In the genomic region with DNA sequence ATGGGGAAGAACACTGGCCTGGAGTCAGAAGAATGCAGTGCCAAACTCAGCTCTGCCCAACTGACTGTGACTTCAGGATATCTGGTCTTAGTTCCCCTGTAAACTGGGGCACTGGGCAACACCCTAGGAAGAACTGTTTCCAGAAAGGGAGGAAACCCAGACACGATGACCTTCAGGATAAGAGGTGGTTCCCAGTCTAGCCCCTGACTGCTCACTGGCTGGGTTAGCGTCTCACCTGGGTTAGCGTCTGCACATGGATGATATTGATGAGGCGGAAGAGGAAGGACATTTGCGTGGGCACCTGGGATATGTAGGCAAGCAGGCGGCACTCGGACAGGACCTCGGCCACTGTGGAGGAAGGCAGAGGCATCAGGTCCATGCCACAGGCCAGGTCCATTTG, we compare ENCODE assay signal across 26 mouse cellular contexts. TPM values are rescaled to one million over a fixed set of nuclear protein-coding genes. Genes with fewer than 3 reads are reported as not detected.
A peak's percentile ranks its signal among the peaks of the same experiment; 100 is the strongest.
DNase-seq lines count a peak whose midpoint lies in the region; ATAC-seq and TF ChIP-seq lines count a peak whose summit lies in the region.
"Had no signal": no experiment of that assay in that cellular context is flagged by ENCODE, and none has a peak within 500 bp of the region (broad histone marks: within the 10 kb centered on the region; RNA-seq: fewer than 3 reads in every experiment).

No protein-coding gene starts in this region.

- H3K4me2 ChIP-seq in heart, embryonic 11.5 days: no peak overlapping the region
- H3K4me2 ChIP-seq in heart, embryonic 16.5 days (ENCODE audit: low read depth, low read length): no peak overlapping the region
- H3K4me2 ChIP-seq in myocyte (ENCODE audit: low read depth): no peak overlapping the region
- H3K4me2 ChIP-seq in liver, postnatal 0 days (ENCODE audit: low read depth, low read length): no peak overlapping the region
- H3K4me2 ChIP-seq: embryonic facial prominence, embryonic 13.5 days; forebrain, embryonic 12.5 days; forebrain, embryonic 15.5 days; hindbrain, embryonic 13.5 days; intestine, embryonic 15.5 days had no signal

- no peak for TF ChIP-seq CTCF in heart, adult 2 months (IDR thresholded peaks at IDR 0.05)
- no peak for TF ChIP-seq CTCF in liver, postnatal 0 days (IDR thresholded peaks at IDR 0.05; ENCODE audit: low read depth)

- H3K79me2 ChIP-seq in heart, adult 2 months (replicated peaks; ENCODE audit: control insufficient read depth, insufficient read depth, low read length): no peaks in the 10 kb centered on the region
- H3K79me2 ChIP-seq in myocyte (ENCODE audit: control insufficient read depth, insufficient read depth): no peaks in the 10 kb centered on the region

- H3K4me3 ChIP-seq in heart, adult 2 months: no peak overlapping the region
- no peak overlapping the region for H3K4me3 ChIP-seq in heart, embryonic 11.5 days (ENCODE audit: low read depth, low read length)
- H3K4me3 ChIP-seq in heart, embryonic 16.5 days (ENCODE audit: low read length): no peak overlapping the region
- H3K4me3 ChIP-seq in myocyte: no peak overlapping the region
- no peak overlapping the region for H3K4me3 ChIP-seq in liver, postnatal 0 days (ENCODE audit: low read depth, low read length)
- H3K4me3 ChIP-seq: embryonic facial prominence, embryonic 10.5 days; embryonic facial prominence, embryonic 13.5 days; erythroblast, embryonic 14.5 days; forebrain, embryonic 12.5 days; forebrain, embryonic 15.5 days; hindbrain, embryonic 10.5 days; hindbrain, embryonic 13.5 days; intestine, embryonic 15.5 days had no signal

- WGBS in heart, adult 2 months: 81% methylated on average over 8 of the region's 8 CpGs
- WGBS in heart, embryonic 11.5 days (ENCODE audit: insufficient replicate concordance): 89% methylated on average over 8 of the region's 8 CpGs
- 94% methylated on average over 8 of the region's 8 CpGs for WGBS in heart, embryonic 16.5 days
- 97% methylated on average over 8 of the region's 8 CpGs for WGBS in liver, postnatal 0 days (ENCODE audit: insufficient replicate concordance)

- H3ac ChIP-seq in myocyte (ENCODE audit: control insufficient read depth, insufficient read length): no peak overlapping the region

- intact Hi-C loops in heart, adult 2 months (cut with DNase I): no loop called here
- intact Hi-C loops in heart, postnatal 25 days (cut with DNase I): no loop called here

- no peak overlapping the region for H3K27ac ChIP-seq in heart, adult 2 months
- no peak overlapping the region for H3K27ac ChIP-seq in heart, embryonic 11.5 days (ENCODE audit: low read depth, low read length)
- H3K27ac ChIP-seq in heart, embryonic 16.5 days (ENCODE audit: low read length): 0 out of 2 replicates have a peak overlapping the region, but pooled peaks have one; percentile 6
- H3K27ac ChIP-seq in liver, postnatal 0 days (ENCODE audit: low read depth): no peak overlapping the region
- H3K27ac ChIP-seq: embryonic facial prominence, embryonic 10.5 days; embryonic facial prominence, embryonic 13.5 days; forebrain, embryonic 12.5 days; forebrain, embryonic 15.5 days; hindbrain, embryonic 10.5 days; hindbrain, embryonic 13.5 days; intestine, embryonic 15.5 days had no signal

- no peaks in the 10 kb centered on the region for H3K4me1 ChIP-seq in heart, adult 2 months (ENCODE audit: control insufficient read depth, insufficient read depth, low read length)
- H3K4me1 ChIP-seq in heart, embryonic 11.5 days (ENCODE audit: control insufficient read depth, insufficient read depth, low read length): peaks cover 6% of the 10 kb centered on the region; the same call in 1 of the 2 replicates
- H3K4me1 ChIP-seq in heart, embryonic 16.5 days (ENCODE audit: control insufficient read depth, insufficient read depth, low read length): peaks cover 4% of the 10 kb centered on the region; the same call in 1 of the 2 replicates
- H3K4me1 ChIP-seq in liver, postnatal 0 days (ENCODE audit: insufficient read depth): peaks cover 16% of the 10 kb centered on the region; the same call in 1 of the 2 replicates

- 0 out of 2 replicates have a peak, but pooled peaks have one; percentile 23 for TF ChIP-seq POLR2A in heart, adult 2 months (IDR thresholded peaks at IDR 0.05; ENCODE audit: insufficient read depth, low read depth, low read length)
- TF ChIP-seq POLR2A in myocyte (IDR thresholded peaks at IDR 0.05; ENCODE audit: insufficient read length, low read depth): peak; percentile 42

- ATAC-seq in heart, embryonic 11.5 days (replicated peaks; ENCODE audit: insufficient number of reproducible peaks, low FRiP score, low TSS enrichment): no peak
- no peak for ATAC-seq in heart, embryonic 16.5 days (replicated peaks; ENCODE audit: extremely low read depth, insufficient read depth, low FRiP score)
- ATAC-seq in liver, postnatal 0 days: no peak
- ATAC-seq: forebrain, embryonic 15.5 days; hindbrain, embryonic 16.5 days; intestine, embryonic 15.5 days; Patski had no signal

- DNase-seq in heart, adult 2 months: no peak
- DNase-seq in heart, postnatal 25 days (ENCODE audit: low spot score): no peak
- peak; percentile 16 for DNase-seq in adipocyte (ENCODE audit: low spot score)
- DNase-seq in liver, postnatal 0 days: no peak
- DNase-seq: adrenal gland, adult 2 months; B cell, adult 2 months; cerebellum, adult 8-10 months; cerebellum, postnatal 36 days; embryo, embryonic 11 days; gastrocnemius, postnatal 25 days; kidney, adult 11 months had no signal

- peaks cover 2% of the 10 kb centered on the region; the same call in 1 of the 2 replicates for H3K36me3 ChIP-seq in heart, adult 2 months (ENCODE audit: control insufficient read depth, insufficient read depth, low read length)
- peaks cover 45% of the 10 kb centered on the region for H3K36me3 ChIP-seq in heart, embryonic 11.5 days (ENCODE audit: control insufficient read depth, insufficient read depth, low read length)
- peaks cover 73% of the 10 kb centered on the region for H3K36me3 ChIP-seq in heart, embryonic 16.5 days (ENCODE audit: control insufficient read depth, insufficient read depth)
- peaks cover 15% of the 10 kb centered on the region for H3K36me3 ChIP-seq in myocyte (ENCODE audit: control insufficient read depth, insufficient read depth)
- H3K36me3 ChIP-seq in liver, postnatal 0 days (replicated peaks; ENCODE audit: insufficient read depth, low read length): peaks cover 50% of the 10 kb centered on the region

- H3K27me3 ChIP-seq in heart, adult 2 months (ENCODE audit: control insufficient read depth, insufficient read depth, low read length): no peaks in the 10 kb centered on the region
- peaks cover 24% of the 10 kb centered on the region for H3K27me3 ChIP-seq in heart, embryonic 11.5 days (ENCODE audit: control insufficient read depth, insufficient read depth, low read length)
- H3K27me3 ChIP-seq in heart, embryonic 16.5 days (ENCODE audit: control insufficient read depth, insufficient read depth, low read length): no peaks in the 10 kb centered on the region
- no peaks in the 10 kb centered on the region for H3K27me3 ChIP-seq in myocyte (ENCODE audit: control insufficient read depth, insufficient read depth, insufficient read length)
- peaks cover 4% of the 10 kb centered on the region for H3K27me3 ChIP-seq in liver, postnatal 0 days (ENCODE audit: insufficient read depth, low read length)
- H3K27me3 ChIP-seq: CH12.LX, Patski had no signal

- H3K9me3 ChIP-seq in heart, embryonic 11.5 days (replicated peaks; ENCODE audit: control insufficient read depth, low read length): no peaks in the 10 kb centered on the region
- H3K9me3 ChIP-seq in heart, embryonic 16.5 days (replicated peaks; ENCODE audit: control insufficient read depth, low read length): no peaks in the 10 kb centered on the region
- no peaks in the 10 kb centered on the region for H3K9me3 ChIP-seq in liver, postnatal 0 days (ENCODE audit: low read length)
- H3K9me3 ChIP-seq: embryonic facial prominence, embryonic 10.5 days; embryonic facial prominence, embryonic 13.5 days; forebrain, embryonic 12.5 days; forebrain, embryonic 15.5 days; G1E; hindbrain, embryonic 10.5 days; hindbrain, embryonic 13.5 days; intestine, embryonic 15.5 days had no signal

- H3K9ac ChIP-seq in heart, adult 2 months (ENCODE audit: low read depth, low read length): no peak overlapping the region
- H3K9ac ChIP-seq in heart, embryonic 11.5 days (ENCODE audit: low read depth, low read length): no peak overlapping the region
- H3K9ac ChIP-seq in heart, embryonic 16.5 days (ENCODE audit: low read length): no peak overlapping the region
- no peak overlapping the region for H3K9ac ChIP-seq in liver, postnatal 0 days (replicated peaks)
- H3K9ac ChIP-seq: embryonic facial prominence, embryonic 13.5 days; forebrain, embryonic 12.5 days; forebrain, embryonic 15.5 days; hindbrain, embryonic 13.5 days; intestine, embryonic 15.5 days had no signal

- 0 out of 2 replicates have a peak, but pooled peaks have one; percentile 25 for TF ChIP-seq EP300 in heart, adult 2 months (IDR thresholded peaks at IDR 0.05; ENCODE audit: insufficient read depth, low read depth, low read length)
- TF ChIP-seq EP300 in liver, postnatal 0 days (IDR thresholded peaks at IDR 0.05; ENCODE audit: low read depth): no peak

RNA-seq across cellular contexts. Expression of a gene that starts 24.9 kb away (rescaled TPM):
- total RNA-seq in heart, adult 2 months (2021): 10 to 100 TPM; 28.6 to 43.2 TPM
- 38.2 and 41.6 TPM in 2 replicates for polyA plus RNA-seq in heart, adult 2 months (2012; rRNA removed)
- polyA plus RNA-seq in heart, embryonic 11.5 days (2014; fragmentation: Nextera tagmentation; extraction: Ambion mirVana): 13.0 and 13.6 TPM in 2 replicates
- polyA plus RNA-seq in heart, embryonic 16.5 days (2015; fragmentation: Nextera tagmentation; extraction: Ambion mirVana): 22.4 and 26.4 TPM in 2 replicates
- total RNA-seq in heart, postnatal 25 days (2021): 10 to 100 TPM; 35.4 to 36.0 TPM
- 12.2 TPM for polyA plus RNA-seq in myocyte (2012; fragmentation: generic; extraction: Trizol)
- 0.15 and 0.38 TPM in 2 replicates for polyA plus RNA-seq in liver, postnatal 0 days (2015; fragmentation: Nextera tagmentation; extraction: Ambion mirVana)

RNA-seq across cellular contexts. Expression of a gene that starts 43.4 kb away (rescaled TPM):
- 10 to 100 TPM; 13.0 to 14.0 TPM for total RNA-seq in heart, adult 2 months (2021)
- 14.0 and 15.3 TPM in 2 replicates for polyA plus RNA-seq in heart, adult 2 months (2012; rRNA removed)
- polyA plus RNA-seq in heart, embryonic 11.5 days (2014; fragmentation: Nextera tagmentation; extraction: Ambion mirVana): 21.4 and 23.6 TPM in 2 replicates
- polyA plus RNA-seq in heart, embryonic 16.5 days (2015; fragmentation: Nextera tagmentation; extraction: Ambion mirVana): 25.3 and 26.9 TPM in 2 replicates
- total RNA-seq in heart, postnatal 25 days (2021): 10 to 100 TPM; 13.4 to 13.9 TPM
- 55.3 TPM for polyA plus RNA-seq in myocyte (2012; fragmentation: generic; extraction: Trizol)
- 48.9 and 49.3 TPM in 2 replicates for polyA plus RNA-seq in liver, postnatal 0 days (2015; fragmentation: Nextera tagmentation; extraction: Ambion mirVana)

RNA-seq across cellular contexts. Expression of a gene that starts 56.2 kb away (rescaled TPM):
- 10 to 100 TPM; 77.0 to 84.9 TPM for total RNA-seq in heart, adult 2 months (2021)
- 95.6 and 114 TPM in 2 replicates for polyA plus RNA-seq in heart, adult 2 months (2012; rRNA removed)
- polyA plus RNA-seq in heart, embryonic 11.5 days (2014; fragmentation: Nextera tagmentation; extraction: Ambion mirVana): 92.4 and 102 TPM in 2 replicates
- polyA plus RNA-seq in heart, embryonic 16.5 days (2015; fragmentation: Nextera tagmentation; extraction: Ambion mirVana): 97.4 and 98.6 TPM in 2 replicates
- 10 to 100 TPM; 82.1 to 82.5 TPM for total RNA-seq in heart, postnatal 25 days (2021)
- 89.0 TPM for polyA plus RNA-seq in myocyte (2012; fragmentation: generic; extraction: Trizol)
- polyA plus RNA-seq in liver, postnatal 0 days (2015; fragmentation: Nextera tagmentation; extraction: Ambion mirVana): 41.5 and 43.2 TPM in 2 replicates
